Mouse (Mus musculus) heart, embryonic 10.5 days (tissue): ENCODE measurements at regions not wholly inside any gene's neighbourhood (a gene's known extent, or its start where the extent isn't known, plus 50 kb on each side); places are given as distances from the start of the nearest gene placed in this dataset.

ENCODE experiments used
- DNase-seq: peaks from one replicate; pipeline ENCODE4 v3.0.0-alpha.2; 2017; ENCODE audit warnings: low spot score
- H3K27ac ChIP-seq: fragments of 300-500 bp; sonication (generic); 2 replicates; pipeline ENCODE4 v1.5.1; 2016; ENCODE audit warnings: mild to moderate bottlenecking
- H3K27me3 ChIP-seq: fragments of 300-500 bp; sonication (generic); 2 replicates; pipeline ENCODE4 v1.6.1; 2016; ENCODE audit warnings: mild to moderate bottlenecking; ENCODE audit not compliant: poor library complexity, insufficient read depth, severe bottlenecking
- H3K36me3 ChIP-seq: fragments of 300-500 bp; sonication (generic); 2 replicates; pipeline ENCODE4 v1.6.1; 2016; ENCODE audit warnings: mild to moderate bottlenecking, moderate library complexity
- H3K4me1 ChIP-seq: fragments of 300-500 bp; sonication (generic); 2 replicates; pipeline ENCODE4 v1.6.1; 2016; ENCODE audit warnings: mild to moderate bottlenecking
- H3K4me3 ChIP-seq: fragments of 300-500 bp; sonication (generic); 2 replicates; pipeline ENCODE4 v1.5.1; 2016; ENCODE audit warnings: mild to moderate bottlenecking, moderate library complexity
- H3K9me3 ChIP-seq: fragments of 300-500 bp; sonication (generic); 2 replicates; pipeline ENCODE4 v1.6.1; 2016; ENCODE audit warnings: mild to moderate bottlenecking, moderate library complexity
- WGBS: fragments of 180-500 bp; shearing (Covaris S2); methylation state at CpG from one replicate; pipeline ENCODE4 v1.1.7; 2016; 5-methylcytosine and 5-hydroxymethylcytosine counted together

GRCm38 (mm10) chr19:26472659-26473058 lies 132.2 kb upstream of the Smarca2 start:
- Histone ChIP-seq H3K27me3 (no peaks in the 10 kb centered on the region), H3K36me3 (no peaks in the 10 kb centered on the region), H3K4me1 (no peaks in the 10 kb centered on the region), H3K27ac (no peak overlapping the region), H3K9me3 (no peaks in the 10 kb centered on the region), H3K4me3 (no peak overlapping the region)
- no peak for DNase-seq
- 68% methylated on average over 1 of the region's 1 CpGs for WGBS

- Histone ChIP-seq H3K27me3 (no peaks in the 10 kb centered on the region), H3K4me1 (no peaks in the 10 kb centered on the region), H3K36me3 (no peaks in the 10 kb centered on the region), H3K27ac (no peak overlapping the region), H3K4me3 (no peak overlapping the region), H3K9me3 (no peaks in the 10 kb centered on the region)
- no peak for DNase-seq
- 79% methylated on average over 3 of the region's 3 CpGs for WGBS
These were observed 131.6 kb upstream of the Smarca2 start for GRCm38 (mm10) chr19:26473211-26473610.

GRCm38 (mm10) chr19:26475197-26475596 lies 129.7 kb upstream of the Smarca2 start:
- H3K4me3 ChIP-seq, result no peak overlapping the region
- H3K27me3 ChIP-seq, result no peaks in the 10 kb centered on the region
- no peaks in the 10 kb centered on the region for H3K9me3 ChIP-seq
- no peaks in the 10 kb centered on the region for H3K4me1 ChIP-seq
- H3K27ac ChIP-seq, result no peak overlapping the region
- DNase-seq, result no peak
- no peaks in the 10 kb centered on the region for H3K36me3 ChIP-seq
- 85% methylated on average over 2 of the region's 2 CpGs for whole genome bisulfite sequencing

- no peaks in the 10 kb centered on the region for H3K4me1 ChIP-seq
- H3K4me3 ChIP-seq, result no peak overlapping the region
- no peaks in the 10 kb centered on the region for H3K9me3 ChIP-seq
- no peaks in the 10 kb centered on the region for H3K27me3 ChIP-seq
- no peak for DNase-seq
- 48% methylated on average over 2 of the region's 2 CpGs for WGBS
- no peak overlapping the region for H3K27ac ChIP-seq
- H3K36me3 ChIP-seq, result no peaks in the 10 kb centered on the region
These were observed 129.1 kb upstream of the Smarca2 start for GRCm38 (mm10) chr19:26475754-26476153.

GRCm38 (mm10) chr19:26478055-26478737 lies 126.7 kb upstream of the Smarca2 start:
- H3K36me3 ChIP-seq, result no peaks in the 10 kb centered on the region
- 80% methylated on average over 16 of the region's 16 CpGs for WGBS
- H3K9me3 ChIP-seq, result no peaks in the 10 kb centered on the region
- no peaks in the 10 kb centered on the region for H3K4me1 ChIP-seq
- DNase-seq, result no peak
- H3K27ac ChIP-seq, result no peak overlapping the region
- H3K4me3 ChIP-seq, result no peak overlapping the region
- H3K27me3 ChIP-seq, result no peaks in the 10 kb centered on the region

- no peaks in the 10 kb centered on the region for H3K27me3 ChIP-seq
- no peak overlapping the region for H3K4me3 ChIP-seq
- 64% methylated on average over 3 of the region's 3 CpGs for WGBS
- H3K27ac ChIP-seq, result no peak overlapping the region
- no peaks in the 10 kb centered on the region for H3K4me1 ChIP-seq
- DNase-seq, result no peak
- H3K36me3 ChIP-seq, result no peaks in the 10 kb centered on the region
- H3K9me3 ChIP-seq, result no peaks in the 10 kb centered on the region
These were observed 120.5 kb upstream of the Smarca2 start for GRCm38 (mm10) chr19:26484322-26484721.

- Histone ChIP-seq H3K27me3 (no peaks in the 10 kb centered on the region), H3K4me1 (no peaks in the 10 kb centered on the region), H3K27ac (no peak overlapping the region), H3K9me3 (no peaks in the 10 kb centered on the region), H3K4me3 (no peak overlapping the region), H3K36me3 (no peaks in the 10 kb centered on the region)
- WGBS, result 72% methylated on average over 2 of the region's 2 CpGs
- no peak for DNase-seq
These were observed 112.0 kb upstream of the Smarca2 start for GRCm38 (mm10) chr19:26492806-26493205.

GRCm38 (mm10) chr19:26501064-26501463 lies 103.8 kb upstream of the Smarca2 start:
- H3K27me3 ChIP-seq, result no peaks in the 10 kb centered on the region
- H3K9me3 ChIP-seq, result no peaks in the 10 kb centered on the region
- H3K4me3 ChIP-seq, result no peak overlapping the region
- no peaks in the 10 kb centered on the region for H3K4me1 ChIP-seq
- DNase-seq, result no peak
- H3K27ac ChIP-seq, result no peak overlapping the region
- H3K36me3 ChIP-seq, result no peaks in the 10 kb centered on the region

- no peaks in the 10 kb centered on the region for H3K36me3 ChIP-seq
- no peaks in the 10 kb centered on the region for H3K27me3 ChIP-seq
- WGBS, result 87% methylated on average over 2 of the region's 2 CpGs
- no peak overlapping the region for H3K27ac ChIP-seq
- no peak for DNase-seq
- H3K4me1 ChIP-seq, result no peaks in the 10 kb centered on the region
- no peaks in the 10 kb centered on the region for H3K9me3 ChIP-seq
- H3K4me3 ChIP-seq, result no peak overlapping the region
These were observed 100.8 kb upstream of the Smarca2 start for GRCm38 (mm10) chr19:26504027-26504426.

- H3K9me3 ChIP-seq, result no peaks in the 10 kb centered on the region
- no peak for DNase-seq
- no peaks in the 10 kb centered on the region for H3K27me3 ChIP-seq
- no peak overlapping the region for H3K4me3 ChIP-seq
- WGBS, result 62% methylated on average over 1 of the region's 1 CpGs
- H3K27ac ChIP-seq, result no peak overlapping the region
- no peaks in the 10 kb centered on the region for H3K4me1 ChIP-seq
- H3K36me3 ChIP-seq, result no peaks in the 10 kb centered on the region
These were observed 98.0 kb upstream of the Smarca2 start for GRCm38 (mm10) chr19:26506802-26507201.

- 76% methylated on average over 11 of the region's 11 CpGs for WGBS
- no peak overlapping the region for H3K4me3 ChIP-seq
These were observed 96.9 kb upstream of the Smarca2 start for GRCm38 (mm10) chr19:26507986-26508385.

GRCm38 (mm10) chr19:26508616-26509015 lies 96.2 kb upstream of the Smarca2 start:
- no peak for DNase-seq
- Histone ChIP-seq H3K4me3 (no peak overlapping the region), H3K36me3 (no peaks in the 10 kb centered on the region), H3K9me3 (no peaks in the 10 kb centered on the region), H3K4me1 (no peaks in the 10 kb centered on the region), H3K27ac (no peak overlapping the region), H3K27me3 (no peaks in the 10 kb centered on the region)
- WGBS, result 74% methylated on average over 7 of the region's 7 CpGs

More at GRCm38 (mm10) chr19:26507986-26508385, 96.9 kb upstream of the Smarca2 start:
- Histone ChIP-seq H3K36me3 (no peaks in the 10 kb centered on the region), H3K4me1 (no peaks in the 10 kb centered on the region), H3K27me3 (no peaks in the 10 kb centered on the region), H3K27ac (no peak overlapping the region), H3K9me3 (no peaks in the 10 kb centered on the region)
- no peak for DNase-seq

GRCm38 (mm10) chr19:26509240-26509639 lies 95.6 kb upstream of the Smarca2 start:
- Histone ChIP-seq H3K4me1 (no peaks in the 10 kb centered on the region), H3K4me3 (no peak overlapping the region), H3K27me3 (no peaks in the 10 kb centered on the region), H3K36me3 (no peaks in the 10 kb centered on the region), H3K9me3 (no peaks in the 10 kb centered on the region), H3K27ac (no peak overlapping the region)
- no peak for DNase-seq
- 81% methylated on average over 2 of the region's 2 CpGs for WGBS

- Histone ChIP-seq H3K27me3 (no peaks in the 10 kb centered on the region), H3K36me3 (no peaks in the 10 kb centered on the region), H3K4me3 (no peak overlapping the region), H3K27ac (no peak overlapping the region), H3K9me3 (no peaks in the 10 kb centered on the region), H3K4me1 (no peaks in the 10 kb centered on the region)
- DNase-seq, result no peak
- WGBS, result 67% methylated on average over 12 of the region's 12 CpGs
These were observed 94.7 kb upstream of the Smarca2 start for GRCm38 (mm10) chr19:26510185-26510584.
